Mouse (Mus musculus) embryo, embryonic 9.5 days (tissue): Measurements from ENCODE around the gene Zfp281.
A peak's percentile ranks its signal among the peaks of the same experiment; 100 is the strongest.

Experiments used
- DNase-seq: peaks from one replicate; pipeline ENCODE4 v3.0.0-alpha.2; 2017; ENCODE audit errors: extremely low spot score

The Zfp281 gene

DNA sequence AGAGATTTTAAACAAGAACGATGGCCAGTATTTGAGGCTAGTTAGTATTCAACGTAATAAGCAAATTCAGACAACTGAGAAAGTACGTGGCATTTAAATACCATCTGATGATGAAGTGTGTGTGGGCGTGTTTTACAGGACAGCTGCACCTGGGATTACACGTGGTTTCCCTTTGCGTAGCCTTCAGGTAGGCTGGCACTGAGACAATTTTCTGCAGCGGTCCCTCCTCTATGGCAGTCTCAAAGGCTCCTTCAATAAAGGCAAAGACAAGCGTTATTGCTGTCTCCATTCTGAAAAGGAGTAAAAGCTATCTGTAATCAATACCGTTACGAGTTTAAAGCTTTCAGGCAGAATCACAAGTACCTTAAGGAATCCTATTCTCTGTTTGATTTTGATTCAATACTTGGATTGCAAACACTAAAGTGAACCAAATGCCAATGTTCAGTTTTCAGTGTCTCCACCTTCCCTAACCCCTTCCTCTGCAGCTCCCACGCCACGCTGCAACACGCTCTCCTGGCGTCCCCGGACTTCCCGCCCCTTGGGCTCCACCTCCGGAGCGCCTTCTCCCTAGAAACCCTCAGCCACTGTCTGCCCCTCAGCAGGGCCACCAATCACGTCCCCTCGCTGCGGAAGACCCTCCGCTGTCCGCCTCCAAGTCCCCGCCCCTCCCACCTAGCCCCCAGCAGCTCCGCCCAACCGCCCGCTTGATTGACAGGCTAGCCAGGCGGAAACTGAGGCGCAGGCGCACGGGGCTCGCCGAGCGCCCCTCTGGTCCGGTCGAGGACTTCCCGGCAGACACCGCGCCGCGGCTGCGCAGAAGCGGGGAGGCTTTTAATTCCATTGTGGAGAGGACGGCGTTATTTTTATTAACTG lies at the start of gene Zfp281:
Gene Zfp281 (plus strand): TSS at position 756 of the 873 bp plus-strand sequence.
- peak; percentile 98 for DNase-seq

- no peak for DNase-seq
Measured at GRCm38 (mm10) chr1:136577890-136578663, 46.6 kb upstream of the Zfp281 start.

DNA sequence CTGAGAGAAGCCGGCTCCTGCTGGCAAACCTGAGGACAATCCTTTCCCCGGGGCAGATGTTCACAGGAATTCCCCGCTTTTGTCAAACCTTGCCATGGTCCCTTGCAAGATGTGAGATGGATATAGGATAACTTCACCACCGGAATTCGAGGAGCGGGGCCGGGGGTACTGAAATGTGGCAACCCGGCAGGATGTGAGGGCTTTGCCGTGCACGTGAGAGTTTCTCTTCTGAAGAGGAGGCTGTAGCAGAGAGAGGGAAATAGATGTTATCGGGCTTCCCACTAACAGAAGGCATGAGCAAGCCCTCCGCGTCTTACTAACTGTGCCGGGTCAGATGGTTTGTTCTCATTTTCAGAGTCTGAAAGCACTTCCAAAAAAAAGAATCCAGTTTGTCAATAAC lies 45.3 kb upstream of the Zfp281 start:
- no peak for DNase-seq

GRCm38 (mm10) chr1:136580266-136580665 lies 44.4 kb upstream of the Zfp281 start:
- DNase-seq: no peak

DNA sequence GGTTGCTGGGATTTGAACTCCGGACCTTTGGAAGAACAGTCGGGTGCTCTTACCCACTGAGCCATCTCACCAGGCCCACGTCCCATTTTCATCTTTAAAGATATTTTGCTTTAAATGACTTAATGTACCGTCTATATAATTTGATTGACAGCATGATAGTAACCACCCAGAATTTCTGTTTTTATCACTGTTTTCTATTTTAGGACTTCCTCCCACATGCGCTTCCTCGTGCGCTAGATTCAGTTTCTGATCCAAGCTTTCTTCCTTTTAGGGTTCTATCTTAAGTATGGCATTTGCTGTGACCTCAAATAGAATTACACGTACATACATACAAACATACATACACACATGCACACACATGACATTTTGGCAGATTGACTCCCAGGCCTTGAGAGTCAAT lies 42.9 kb upstream of the Zfp281 start:
- DNase-seq: no peak

DNA sequence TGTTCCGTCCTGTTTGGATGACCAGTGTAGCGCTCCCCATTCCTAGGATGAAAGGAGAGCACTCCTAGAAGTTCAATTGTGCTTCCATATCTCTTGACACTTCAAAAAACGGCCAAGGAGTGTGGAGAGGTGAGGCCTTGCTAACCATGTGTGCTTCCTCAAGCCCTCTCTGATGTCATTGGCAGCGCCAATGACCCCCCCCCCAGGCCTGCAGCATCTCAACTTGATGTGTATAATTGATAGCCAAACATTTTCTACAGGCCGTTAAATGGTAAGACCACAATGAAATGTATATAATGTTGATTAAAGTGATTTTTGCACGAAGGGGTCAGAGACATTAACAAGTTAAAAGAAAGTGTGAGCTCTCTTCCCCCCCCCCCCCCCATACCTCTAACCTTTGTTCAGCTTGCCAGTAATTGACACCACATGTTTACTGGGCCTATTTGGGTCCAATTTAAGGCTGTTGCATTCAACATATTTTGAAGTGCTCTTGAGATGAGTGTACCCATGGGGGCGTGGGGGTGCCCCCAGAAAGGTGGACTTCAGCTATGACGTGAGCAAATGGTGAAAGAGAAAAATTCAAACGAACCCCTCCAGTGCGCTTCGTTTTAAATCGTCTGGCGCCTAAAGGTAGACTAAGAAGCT lies 36.8 kb upstream of the Zfp281 start:
- DNase-seq: no peak

- peak; percentile 64 for DNase-seq
Measured at GRCm38 (mm10) chr1:136588908-136589307, 35.8 kb upstream of the Zfp281 start.

DNA sequence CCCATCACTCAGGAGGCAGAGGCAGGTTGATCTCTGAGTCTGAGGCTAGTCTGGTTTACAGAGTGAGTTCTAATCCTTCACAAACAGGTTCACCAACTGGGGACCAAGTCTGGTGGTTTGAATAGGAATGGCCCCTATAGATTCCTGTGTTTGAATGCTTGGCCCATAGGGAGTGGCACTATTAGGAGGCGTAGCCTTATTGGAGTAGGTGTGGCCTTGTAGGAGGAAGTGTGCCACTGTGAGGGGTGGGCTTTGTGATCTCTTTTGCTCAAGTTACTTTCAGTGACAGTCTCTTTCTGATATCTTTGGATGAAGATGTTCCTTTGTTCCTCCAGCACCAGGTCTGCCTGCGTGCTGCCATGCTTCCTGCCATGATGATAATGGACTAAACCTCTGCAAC lies 32.0 kb upstream of the Zfp281 start:
- no peak for DNase-seq

- DNase-seq: no peak
Measured at GRCm38 (mm10) chr1:136594235-136594850, 30.4 kb upstream of the Zfp281 start.

GRCm38 (mm10) chr1:136596821-136597220 lies 27.9 kb upstream of the Zfp281 start:
- no peak for DNase-seq

DNA sequence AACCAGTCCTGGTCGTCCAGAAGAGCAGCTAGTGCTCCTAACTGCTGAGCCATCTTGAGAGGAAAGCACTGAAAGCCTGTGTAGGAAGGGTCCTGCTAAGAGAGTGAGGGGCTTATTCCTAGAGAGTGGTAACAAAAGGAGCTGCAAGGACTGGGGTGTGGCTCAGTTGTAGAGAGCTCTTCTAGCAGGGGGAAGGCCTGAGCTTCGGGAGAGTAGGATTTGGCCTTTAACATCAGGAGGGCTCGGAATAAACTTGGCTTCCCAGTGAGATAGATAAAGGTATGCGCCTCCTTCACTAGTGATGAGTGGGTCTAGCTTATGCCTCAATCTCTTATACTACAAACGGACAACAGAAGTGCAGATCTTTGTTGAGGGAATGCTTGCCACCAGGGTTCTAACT lies 26.4 kb upstream of the Zfp281 start:
- no peak for DNase-seq

DNA sequence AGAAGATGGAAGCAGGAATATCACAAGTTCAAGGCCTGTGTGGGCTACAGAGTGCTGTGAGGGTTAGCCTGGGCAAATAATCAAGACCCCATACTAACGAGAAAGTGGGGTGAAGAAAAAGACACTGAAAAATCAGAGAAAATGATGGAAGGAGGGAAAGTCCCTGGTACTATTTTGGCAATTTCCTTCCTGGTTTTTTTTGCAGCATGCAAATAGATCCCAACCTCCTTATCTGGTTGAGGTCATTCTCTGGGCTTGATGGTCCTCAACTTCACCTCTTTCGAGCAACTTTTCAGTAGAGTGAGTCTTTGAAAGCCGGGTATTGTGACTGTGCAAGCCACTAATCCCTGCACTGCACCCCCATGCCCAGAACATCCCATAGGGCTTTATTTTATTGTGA lies 24.6 kb upstream of the Zfp281 start:
- no peak for DNase-seq

GRCm38 (mm10) chr1:136600647-136601345 lies 23.9 kb upstream of the Zfp281 start:
- DNase-seq: no peak

DNA sequence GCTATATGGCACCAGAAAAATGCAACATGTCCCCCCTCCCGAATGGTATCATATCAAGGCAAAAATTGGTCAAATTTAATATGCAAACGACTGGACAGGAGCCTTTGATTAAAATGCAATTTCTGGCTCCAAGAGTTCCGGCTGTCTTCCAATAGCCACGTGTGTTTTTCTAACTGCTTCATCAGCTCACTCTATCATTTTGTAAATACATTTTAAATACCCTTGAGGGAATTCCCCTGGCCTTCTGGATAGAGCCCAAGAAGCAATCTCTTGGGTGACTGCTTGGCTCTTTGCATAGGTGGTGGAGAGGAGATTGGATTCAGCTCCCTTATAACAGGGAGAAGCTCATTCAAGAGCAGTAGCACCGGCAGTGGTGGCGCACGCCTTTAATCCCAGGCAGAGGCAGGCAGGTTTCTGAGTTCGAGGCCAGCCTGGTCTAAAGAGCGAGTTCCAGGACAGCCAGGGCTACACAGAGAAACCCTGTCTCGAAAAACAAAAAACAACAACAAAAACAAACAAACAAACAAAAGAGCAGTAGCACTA lies 23.3 kb upstream of the Zfp281 start:
- no peak for DNase-seq

- DNase-seq: no peak
Measured at GRCm38 (mm10) chr1:136602303-136602702, 22.4 kb upstream of the Zfp281 start.

- DNase-seq: no peak
Measured at GRCm38 (mm10) chr1:136604190-136604589, 20.5 kb upstream of the Zfp281 start.

DNA sequence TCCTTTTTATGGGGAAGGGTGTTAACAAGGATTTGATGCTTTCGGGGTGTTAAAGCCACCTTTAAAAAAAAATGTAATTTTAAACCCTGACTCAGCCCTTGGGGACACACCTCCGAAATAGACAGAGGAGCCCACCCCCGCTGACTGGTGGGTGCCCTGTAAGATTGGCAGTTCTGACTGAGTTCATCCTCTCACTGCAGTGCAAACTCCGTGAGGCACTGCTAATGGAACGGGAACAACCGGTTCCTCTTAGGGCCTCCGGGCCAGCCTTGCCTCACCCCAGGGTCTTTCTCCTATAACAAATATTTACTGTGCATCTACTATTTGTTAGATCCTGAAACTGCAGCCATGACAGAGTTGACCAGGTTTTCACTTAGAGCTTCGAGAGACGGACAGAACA lies 18.9 kb upstream of the Zfp281 start:
- DNase-seq: no peak

GRCm38 (mm10) chr1:136606278-136606677 lies 18.4 kb upstream of the Zfp281 start:
- no peak for DNase-seq

DNA sequence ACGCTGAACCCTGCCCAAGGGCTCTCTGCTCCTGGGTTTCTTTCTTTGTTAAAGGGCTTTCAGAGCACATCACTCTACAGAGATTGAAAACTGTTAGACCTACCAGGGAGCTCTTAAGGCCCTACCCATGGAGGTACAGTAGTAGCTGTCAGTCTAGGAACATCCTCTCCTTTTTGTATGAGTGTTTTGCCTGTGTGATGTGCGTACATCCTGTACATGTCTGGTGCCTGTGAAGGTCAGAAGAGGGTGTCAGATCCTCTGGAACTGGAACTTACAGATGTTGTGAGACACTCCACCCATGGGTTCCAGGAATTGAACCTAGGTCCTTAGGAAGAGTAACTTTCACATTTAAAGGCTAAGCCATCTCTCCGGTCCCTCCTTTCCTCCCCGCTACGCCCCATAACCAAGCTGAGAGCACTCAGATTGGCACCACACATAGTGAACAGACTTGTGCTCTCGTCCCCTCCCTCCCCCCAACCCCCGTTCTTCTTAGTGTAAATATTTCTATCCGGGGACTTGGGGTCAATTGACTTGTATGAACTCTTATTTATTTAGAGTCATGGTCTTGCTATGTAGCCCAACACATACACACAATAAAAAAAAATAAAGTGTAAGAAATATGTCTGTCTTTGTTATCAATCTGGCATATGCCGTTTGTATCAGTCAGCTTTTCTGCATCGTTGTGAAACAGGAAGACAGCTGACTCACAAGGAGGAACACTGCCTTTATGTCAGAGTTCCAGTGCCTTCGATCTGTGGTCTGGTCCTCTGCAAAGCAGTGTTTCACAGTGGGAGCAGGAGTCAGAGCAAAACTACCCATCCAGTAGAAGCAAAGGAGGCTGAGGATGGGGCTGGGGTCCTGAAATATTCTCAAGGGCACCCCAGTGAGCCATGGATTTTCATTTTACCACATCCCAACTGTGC lies 16.1 kb upstream of the Zfp281 start:
- DNase-seq: no peak

DNA sequence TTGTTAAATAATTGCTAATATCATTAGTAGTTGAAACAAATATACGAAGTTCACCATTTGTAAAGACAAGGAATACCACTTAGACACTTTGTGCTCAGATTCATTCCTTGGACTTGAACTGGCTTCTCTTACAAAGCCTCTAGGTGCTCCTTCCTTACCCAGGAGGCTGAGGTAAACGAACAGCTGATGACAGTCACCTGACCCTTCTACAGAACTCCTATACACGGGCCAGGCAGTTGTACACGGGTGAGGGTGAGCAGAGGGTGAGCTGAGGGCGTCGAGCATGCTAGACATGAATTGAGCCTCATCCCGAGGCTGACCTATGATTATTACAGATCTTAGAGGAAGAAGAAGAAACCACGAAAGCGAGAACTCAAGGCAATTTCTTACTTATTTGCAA lies 12.9 kb upstream of the Zfp281 start:
- no peak for DNase-seq
